Mouse (Mus musculus): ENCODE measurements around the gene Olfr1228. TPM values are rescaled to one million over a fixed set of nuclear protein-coding genes. Genes with fewer than 3 reads are reported as not detected.

Olfr1228 gene
- polyA plus RNA-seq (2014; fragmentation: Nextera tagmentation; extraction: Ambion mirVana): not detected in 2 replicates

- Histone ChIP-seq H3K4me2 (ENCODE audit: low read length) (no peak within 1 kb of the TSS), H3K4me1 (ENCODE audit: control insufficient read depth in 2 of 2, insufficient read depth in 2 of 2, low read length in 2 of 2) (no peaks in the 10 kb centered on the region), H3K27me3 (ENCODE audit: control insufficient read depth, insufficient read depth, low read length) (no peaks in the 10 kb centered on the region), H3K36me3 (ENCODE audit: control insufficient read depth, insufficient read depth, low read length) (no peaks in the 10 kb centered on the region), H3K9ac (ENCODE audit: low read length) (no peak within 1 kb of the TSS), H3K9me3 (ENCODE audit: control insufficient read depth, low read length) (no peaks in the 10 kb centered on the region), H3K4me3 (ENCODE audit: control insufficient read depth in 1 of 2, insufficient read depth in 1 of 2, low read depth in 1 of 2, low read length in 2 of 2) (no peak within 1 kb of the TSS), H3K27ac (replicated peaks in 1 of 2; ENCODE audit: control insufficient read depth in 1 of 2, insufficient read depth in 1 of 2, low read depth in 2 of 2, low read length in 2 of 2) (no peak within 1 kb of the TSS)
- no peak for ATAC-seq (ENCODE audit: insufficient number of reproducible peaks, insufficient read depth, low FRiP score, low read depth)
Observed at GRCm38 (mm10) chr2:89253962-89254361, at the start of gene Olfr1228. Gene Olfr1228 (minus strand): TSS chr2:89254062.

DNA sequence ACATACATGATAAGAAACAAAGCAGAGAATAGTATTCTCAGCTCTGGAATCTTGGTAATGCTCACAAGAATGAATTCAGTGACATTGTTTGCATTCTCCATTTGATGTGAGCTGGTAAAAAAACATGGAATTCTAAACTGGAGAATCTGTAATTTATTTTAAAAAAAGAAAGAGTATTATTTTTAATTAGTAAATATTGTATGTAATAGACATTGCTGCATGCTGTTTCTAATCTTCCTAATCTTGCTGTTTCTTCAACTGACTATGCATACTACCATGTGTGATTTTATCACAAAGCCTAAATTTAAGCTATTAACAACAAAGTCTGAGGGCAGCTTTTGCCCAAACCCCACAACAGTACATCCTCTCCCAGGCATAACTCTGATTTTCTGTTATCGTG, 43.3 kb upstream of the Olfr1228 start, which contains the start of gene Olfr1230:
Gene Olfr1230, minus strand, starts transcription at position 101 of the 400 bp plus-strand sequence.
- Histone ChIP-seq H3K9me3 (ENCODE audit: control insufficient read depth, low read length) (no peaks in the 10 kb centered on the region), H3K4me1 (ENCODE audit: control insufficient read depth in 2 of 2, insufficient read depth in 2 of 2, low read length in 2 of 2) (no peaks in the 10 kb centered on the region), H3K36me3 (ENCODE audit: control insufficient read depth, insufficient read depth, low read length) (no peaks in the 10 kb centered on the region), H3K27ac (replicated peaks in 1 of 2; ENCODE audit: control insufficient read depth in 1 of 2, insufficient read depth in 1 of 2, low read depth in 2 of 2, low read length in 2 of 2) (no peak within 1 kb of the TSS), H3K27me3 (ENCODE audit: control insufficient read depth, insufficient read depth, low read length) (no peaks in the 10 kb centered on the region), H3K4me2 (ENCODE audit: low read length) (no peak within 1 kb of the TSS), H3K9ac (ENCODE audit: low read length) (no peak within 1 kb of the TSS), H3K4me3 (ENCODE audit: control insufficient read depth in 1 of 2, insufficient read depth in 1 of 2, low read depth in 1 of 2, low read length in 2 of 2) (no peak within 1 kb of the TSS)
- 81% methylated on average over 1 of the region's 1 CpGs for WGBS
- no peak for ATAC-seq (ENCODE audit: insufficient number of reproducible peaks, insufficient read depth, low FRiP score, low read depth)

DNA sequence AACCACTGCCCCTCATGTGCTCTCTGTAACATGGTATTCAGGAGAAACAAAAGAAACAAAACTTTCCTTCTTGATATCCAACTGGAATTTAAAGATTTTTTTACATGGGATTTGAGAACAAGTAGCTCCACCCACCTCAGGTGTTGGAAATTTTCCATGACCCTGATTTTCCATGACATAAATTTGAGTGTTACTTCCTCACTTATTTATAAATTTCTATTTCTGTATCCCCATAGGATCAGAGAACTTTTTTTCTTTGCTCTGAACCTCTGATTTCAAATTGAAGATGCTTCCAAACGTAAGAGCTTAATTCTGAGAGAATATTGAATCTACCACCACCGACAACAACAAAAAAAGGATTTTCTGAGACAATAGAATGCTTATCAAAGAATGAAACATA, 34.1 kb upstream of the Olfr1228 start, which contains the start of gene Olfr1229:
Gene Olfr1229, minus strand, starts transcription at position 101 of the 400 bp plus-strand sequence.
- ATAC-seq (ENCODE audit: insufficient number of reproducible peaks, insufficient read depth, low FRiP score, low read depth): no peak
- Histone ChIP-seq H3K36me3 (ENCODE audit: control insufficient read depth, insufficient read depth, low read length) (no peaks in the 10 kb centered on the region), H3K4me1 (ENCODE audit: control insufficient read depth in 2 of 2, insufficient read depth in 2 of 2, low read length in 2 of 2) (no peaks in the 10 kb centered on the region), H3K9ac (ENCODE audit: low read length) (no peak within 1 kb of the TSS), H3K9me3 (ENCODE audit: control insufficient read depth, low read length) (no peaks in the 10 kb centered on the region), H3K4me2 (ENCODE audit: low read length) (no peak within 1 kb of the TSS), H3K27me3 (ENCODE audit: control insufficient read depth, insufficient read depth, low read length) (no peaks in the 10 kb centered on the region), H3K27ac (replicated peaks in 1 of 2; ENCODE audit: control insufficient read depth in 1 of 2, insufficient read depth in 1 of 2, low read depth in 2 of 2, low read length in 2 of 2) (no peak within 1 kb of the TSS), H3K4me3 (ENCODE audit: control insufficient read depth in 1 of 2, insufficient read depth in 1 of 2, low read depth in 1 of 2, low read length in 2 of 2) (no peak within 1 kb of the TSS)
- WGBS: 78% methylated on average over 2 of the region's 2 CpGs

DNA sequence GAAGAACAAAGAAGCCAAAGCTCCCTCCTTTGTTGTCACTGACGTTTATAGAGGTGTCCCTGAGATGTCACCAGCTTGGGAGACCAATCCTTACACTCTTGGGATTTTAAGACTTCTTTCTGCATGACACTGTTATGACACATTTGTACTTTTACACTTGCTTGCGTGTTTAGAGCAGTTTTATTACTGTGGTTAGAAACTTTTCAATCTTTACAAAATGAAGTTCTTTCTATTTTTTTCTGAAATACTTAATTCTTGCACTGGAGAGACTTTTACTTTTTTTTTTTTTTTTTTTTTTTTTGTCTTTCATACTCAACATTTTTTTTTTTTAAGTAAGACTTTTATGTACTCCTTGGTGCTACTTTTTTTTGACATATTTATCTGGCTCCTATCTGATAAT, 53.9 kb downstream of the Olfr1228 start, which contains the start of gene Olfr1226:
Gene Olfr1226, minus strand, starts transcription at position 101 of the 400 bp plus-strand sequence.
- ATAC-seq (ENCODE audit: insufficient number of reproducible peaks, insufficient read depth, low FRiP score, low read depth): no peak
- Histone ChIP-seq H3K27me3 (ENCODE audit: control insufficient read depth, insufficient read depth, low read length) (no peaks in the 10 kb centered on the region), H3K4me2 (ENCODE audit: low read length) (no peak within 1 kb of the TSS), H3K9ac (ENCODE audit: low read length) (no peak within 1 kb of the TSS), H3K4me1 (ENCODE audit: control insufficient read depth in 2 of 2, insufficient read depth in 2 of 2, low read length in 2 of 2) (no peaks in the 10 kb centered on the region), H3K9me3 (ENCODE audit: control insufficient read depth, low read length) (no peaks in the 10 kb centered on the region), H3K27ac (replicated peaks in 1 of 2; ENCODE audit: control insufficient read depth in 1 of 2, insufficient read depth in 1 of 2, low read depth in 2 of 2, low read length in 2 of 2) (no peak within 1 kb of the TSS), H3K36me3 (ENCODE audit: control insufficient read depth, insufficient read depth, low read length) (no peaks in the 10 kb centered on the region), H3K4me3 (ENCODE audit: control insufficient read depth in 1 of 2, insufficient read depth in 1 of 2, low read depth in 1 of 2, low read length in 2 of 2) (no peak within 1 kb of the TSS)
- 59% methylated on average over 2 of the region's 2 CpGs for WGBS

Other genes starting within 250 kb of the Olfr1228 start
- not detected in 2 replicates for gene Olfr1215, start 247.1 kb downstream of the Olfr1228 start, polyA plus RNA-seq (2014; fragmentation: Nextera tagmentation; extraction: Ambion mirVana)
- not detected in 2 replicates for gene Olfr1216, start 235.7 kb downstream of the Olfr1228 start, polyA plus RNA-seq (2014; fragmentation: Nextera tagmentation; extraction: Ambion mirVana)
- gene Olfr1217, start 222.0 kb downstream of the Olfr1228 start, polyA plus RNA-seq (2014; fragmentation: Nextera tagmentation; extraction: Ambion mirVana): not detected in 2 replicates
- not detected in 2 replicates for gene Olfr1218, start 192.9 kb downstream of the Olfr1228 start, polyA plus RNA-seq (2014; fragmentation: Nextera tagmentation; extraction: Ambion mirVana)
- gene Olfr1219, start 170.5 kb downstream of the Olfr1228 start, polyA plus RNA-seq (2014; fragmentation: Nextera tagmentation; extraction: Ambion mirVana): not detected in 2 replicates
- gene Olfr1220, start 147.2 kb downstream of the Olfr1228 start, polyA plus RNA-seq (2014; fragmentation: Nextera tagmentation; extraction: Ambion mirVana): not detected in 2 replicates
- gene Olfr1221, start 136.8 kb downstream of the Olfr1228 start, polyA plus RNA-seq (2014; fragmentation: Nextera tagmentation; extraction: Ambion mirVana): not detected in 2 replicates
- gene Olfr1222, start 121.0 kb downstream of the Olfr1228 start, polyA plus RNA-seq (2014; fragmentation: Nextera tagmentation; extraction: Ambion mirVana): not detected in 2 replicates
- not detected in 2 replicates for gene Olfr1223, start 102.5 kb downstream of the Olfr1228 start, polyA plus RNA-seq (2014; fragmentation: Nextera tagmentation; extraction: Ambion mirVana)
- gene Olfr1224-ps1, start 90.0 kb downstream of the Olfr1228 start, polyA plus RNA-seq (2014; fragmentation: Nextera tagmentation; extraction: Ambion mirVana): not detected in 2 replicates
- gene Olfr1225, start 79.4 kb downstream of the Olfr1228 start, polyA plus RNA-seq (2014; fragmentation: Nextera tagmentation; extraction: Ambion mirVana): not detected in 2 replicates
- gene Olfr1226, start 54.0 kb downstream of the Olfr1228 start, polyA plus RNA-seq (2014; fragmentation: Nextera tagmentation; extraction: Ambion mirVana): not detected in 2 replicates
- gene Olfr1229, start 34.0 kb upstream of the Olfr1228 start, polyA plus RNA-seq (2014; fragmentation: Nextera tagmentation; extraction: Ambion mirVana): not detected in 2 replicates
- not detected in 2 replicates for gene Olfr1230, start 43.2 kb upstream of the Olfr1228 start, polyA plus RNA-seq (2014; fragmentation: Nextera tagmentation; extraction: Ambion mirVana)
- gene Olfr1231, start 53.0 kb upstream of the Olfr1228 start, polyA plus RNA-seq (2014; fragmentation: Nextera tagmentation; extraction: Ambion mirVana): not detected in 2 replicates
- gene Olfr1232, start 75.6 kb upstream of the Olfr1228 start, polyA plus RNA-seq (2014; fragmentation: Nextera tagmentation; extraction: Ambion mirVana): not detected in 2 replicates
- gene Olfr1233, start 88.3 kb upstream of the Olfr1228 start, polyA plus RNA-seq (2014; fragmentation: Nextera tagmentation; extraction: Ambion mirVana): not detected in 2 replicates
- gene Olfr1234, start 110.8 kb upstream of the Olfr1228 start, polyA plus RNA-seq (2014; fragmentation: Nextera tagmentation; extraction: Ambion mirVana): not detected in 2 replicates
- gene Olfr1238, start 155.6 kb upstream of the Olfr1228 start, polyA plus RNA-seq (2014; fragmentation: Nextera tagmentation; extraction: Ambion mirVana): not detected in 2 replicates
- gene Olfr1239, start 166.3 kb upstream of the Olfr1228 start, polyA plus RNA-seq (2014; fragmentation: Nextera tagmentation; extraction: Ambion mirVana): not detected in 2 replicates
- gene Olfr1240, start 188.9 kb upstream of the Olfr1228 start, polyA plus RNA-seq (2014; fragmentation: Nextera tagmentation; extraction: Ambion mirVana): not detected in 2 replicates
- not detected in 2 replicates for gene Olfr1241, start 233.1 kb upstream of the Olfr1228 start, polyA plus RNA-seq (2014; fragmentation: Nextera tagmentation; extraction: Ambion mirVana)
- gene Olfr1242, start 244.3 kb upstream of the Olfr1228 start, polyA plus RNA-seq (2014; fragmentation: Nextera tagmentation; extraction: Ambion mirVana): not detected in 2 replicates